Mouse (Mus musculus) lung, postnatal 0 days (tissue): ENCODE data around the gene Foxk2.

ENCODE experiments used
- CTCF ChIP-seq: IDR thresholded peaks from 2 replicates; pipeline ENCODE4 v1.5.1; 2016; ENCODE audit warnings: antibody characterized with exemption, mild to moderate bottlenecking
- EP300 ChIP-seq: IDR thresholded peaks from 2 replicates; pipeline ENCODE4 v1.6.1; 2016; ENCODE audit warnings: antibody characterized with exemption, mild to moderate bottlenecking, control low read depth

GRCm38 (mm10) chr11:121340287-121340686 is 80.5 kb downstream of the Foxk2 start:
- no peak for TF ChIP-seq CTCF
- TF ChIP-seq EP300, result no peak
